Mouse (Mus musculus): ENCODE data around the gene Espn.

The Espn gene

DNA sequence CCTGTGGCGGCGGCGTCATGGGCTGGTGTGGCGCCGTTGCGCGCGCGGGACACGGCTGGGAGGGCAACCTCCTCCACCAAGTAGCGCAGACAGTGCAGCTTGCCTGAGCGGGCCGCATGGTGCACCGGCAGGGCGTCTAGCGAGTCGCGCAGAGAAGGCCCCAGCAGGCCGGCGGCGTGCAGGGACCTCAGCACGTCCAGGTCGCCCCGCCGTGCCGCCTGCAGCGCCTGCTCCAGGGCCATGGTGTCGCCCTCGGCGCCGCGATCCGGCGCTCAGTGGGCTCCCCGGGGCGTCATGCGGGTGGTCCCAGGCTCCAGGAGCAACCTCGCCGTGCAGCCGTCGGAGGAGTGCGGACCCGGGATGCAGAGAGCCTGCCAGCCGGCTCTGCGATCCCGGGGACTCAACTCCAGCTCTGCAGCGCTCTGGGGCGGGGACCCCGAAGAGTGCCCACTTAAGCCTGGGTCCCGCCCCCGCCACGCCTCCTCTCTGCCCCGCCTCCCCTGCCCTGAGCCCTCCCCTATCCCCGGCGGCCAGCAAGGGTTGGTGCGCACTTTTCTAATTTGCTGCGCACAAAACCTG, at the start of gene Espn:
Gene Espn, minus strand, starts transcription at position 406 of the 579 bp plus-strand sequence.
- DNase-seq (ENCODE audit: low spot score) = peak; percentile 85

GRCm38 (mm10) chr4:152201492-152201891, 49.3 kb upstream of the Espn start:
- no peak for DNase-seq (ENCODE audit: low spot score)

DNA sequence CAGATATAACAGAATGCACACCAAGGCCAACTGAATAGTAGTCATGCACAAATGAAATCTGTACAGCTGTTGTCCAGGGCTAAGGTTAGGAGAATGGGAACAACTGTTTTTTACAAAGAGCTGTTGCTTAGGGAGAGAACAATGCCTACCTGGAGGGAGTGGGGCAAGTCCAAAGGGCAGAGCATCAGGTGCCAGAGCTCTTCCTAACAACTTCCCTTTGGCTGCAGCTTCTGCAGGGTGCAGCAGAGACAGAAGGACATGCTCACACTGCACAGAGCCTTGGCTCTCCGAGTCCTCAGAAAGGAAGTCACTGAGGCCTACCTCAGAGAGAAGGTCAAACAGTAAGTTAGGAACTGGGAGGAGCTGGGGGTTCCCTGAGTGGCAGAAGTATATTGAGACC, 47.4 kb upstream of the Espn start:
- DNase-seq (ENCODE audit: low spot score) = no peak

GRCm38 (mm10) chr4:152197545-152197944, 45.4 kb upstream of the Espn start:
- no peak for DNase-seq (ENCODE audit: low spot score)

GRCm38 (mm10) chr4:152196276-152196675, 44.1 kb upstream of the Espn start:
- DNase-seq (ENCODE audit: low spot score) = no peak

DNA sequence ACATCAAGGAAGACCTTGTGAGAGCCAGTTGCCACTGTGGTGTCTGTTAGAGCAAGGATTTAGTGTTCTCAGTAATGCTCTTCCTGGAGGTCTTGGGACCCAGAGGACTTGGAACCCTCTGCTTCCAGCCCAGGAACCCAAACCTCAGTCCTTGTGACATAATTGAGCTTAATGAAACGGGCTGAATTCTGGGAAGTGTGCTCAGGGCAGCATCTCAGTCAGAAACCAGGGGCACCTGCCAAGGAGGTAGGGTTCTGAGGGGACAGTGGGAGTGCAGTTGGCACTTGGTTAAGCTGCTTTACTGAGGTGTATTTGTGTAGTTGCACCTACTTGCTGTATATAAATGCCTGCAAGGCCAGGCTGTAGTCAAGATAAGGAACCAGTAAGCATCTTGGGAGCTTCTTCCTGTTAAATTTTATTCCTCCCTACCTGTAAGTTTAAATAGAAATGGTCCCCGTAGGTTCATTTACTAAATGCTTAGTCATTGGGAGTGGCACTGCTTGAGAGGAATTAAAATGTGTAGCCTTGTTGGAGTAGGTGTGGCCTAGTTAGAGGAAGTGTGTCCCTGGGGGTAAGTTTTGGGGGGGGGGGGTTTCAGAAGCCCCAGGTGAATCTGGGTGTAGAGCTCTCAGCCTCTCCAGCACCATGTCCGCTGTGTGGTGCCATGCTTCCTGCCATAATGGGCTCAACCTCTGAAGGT, 42.5 kb upstream of the Espn start:
- no peak for DNase-seq (ENCODE audit: low spot score)

DNA sequence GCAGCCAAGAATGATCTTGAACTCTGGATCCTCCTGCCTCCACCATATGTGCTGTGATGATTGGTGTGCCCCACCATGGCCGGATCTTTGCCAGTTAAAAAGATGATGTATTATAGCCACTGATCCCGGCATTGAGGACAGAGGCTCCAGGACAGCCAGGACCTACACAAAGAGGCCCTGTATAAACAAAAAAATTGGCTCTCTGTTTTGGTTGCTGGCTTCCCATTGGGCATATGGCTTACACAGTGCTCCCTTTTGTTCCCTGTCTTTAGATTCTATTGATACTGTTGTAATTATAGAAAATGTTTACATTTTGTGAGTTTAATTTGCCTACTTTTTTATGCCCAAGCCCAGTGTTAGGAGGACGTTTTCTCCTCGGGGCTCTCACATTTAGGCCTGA, 40.4 kb upstream of the Espn start:
- no peak for DNase-seq (ENCODE audit: low spot score)

GRCm38 (mm10) chr4:152190701-152191100, 38.5 kb upstream of the Espn start:
- no peak for DNase-seq (ENCODE audit: low spot score)

DNA sequence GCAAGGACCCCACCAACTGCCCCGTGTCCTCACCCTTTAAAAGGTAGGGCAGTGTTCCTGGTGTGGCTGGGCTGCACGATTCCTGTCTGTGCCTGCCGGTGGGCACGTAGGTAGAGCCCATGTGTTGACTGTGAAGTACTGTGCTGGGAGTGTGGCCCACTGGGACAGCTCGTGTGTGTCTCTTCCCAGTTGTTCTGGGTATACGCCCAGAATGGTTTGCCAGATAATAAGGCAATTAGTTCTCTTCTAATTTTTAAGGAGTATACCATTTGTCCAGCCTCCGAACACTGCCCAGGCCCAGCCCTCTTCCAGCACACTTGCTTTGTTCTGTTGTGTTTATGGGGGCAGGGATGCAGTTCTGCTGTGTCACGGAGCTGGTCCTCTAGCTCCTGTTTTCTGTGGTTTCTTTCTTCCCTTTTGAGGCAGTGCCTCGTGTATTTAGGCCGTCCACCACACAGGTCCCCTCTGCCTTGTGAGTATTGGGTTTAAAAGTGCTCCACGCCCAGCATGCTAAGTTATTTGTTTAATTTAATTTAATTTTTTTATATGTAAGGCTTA, 38.0 kb upstream of the Espn start:
- no peak for DNase-seq (ENCODE audit: low spot score)

DNA sequence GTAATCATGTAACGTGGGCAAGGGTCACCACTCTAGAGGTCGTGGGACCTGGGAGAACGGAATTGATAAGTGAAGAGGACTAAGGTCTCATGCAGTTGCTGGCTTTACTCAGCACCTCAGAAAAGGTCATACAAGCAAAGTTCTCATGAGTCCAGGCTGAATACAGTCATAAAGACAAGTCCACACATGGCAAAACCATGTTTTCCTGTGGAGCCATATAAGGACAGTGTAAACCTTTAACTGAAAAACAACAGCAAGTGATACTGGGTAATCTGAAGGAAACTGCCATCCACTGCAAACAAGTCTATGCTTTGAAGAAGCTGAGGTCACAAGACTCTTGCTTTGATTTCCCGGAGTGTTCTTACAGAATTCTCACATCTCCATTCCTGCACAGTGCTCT, 37.5 kb upstream of the Espn start:
- no peak for DNase-seq (ENCODE audit: low spot score)

DNA sequence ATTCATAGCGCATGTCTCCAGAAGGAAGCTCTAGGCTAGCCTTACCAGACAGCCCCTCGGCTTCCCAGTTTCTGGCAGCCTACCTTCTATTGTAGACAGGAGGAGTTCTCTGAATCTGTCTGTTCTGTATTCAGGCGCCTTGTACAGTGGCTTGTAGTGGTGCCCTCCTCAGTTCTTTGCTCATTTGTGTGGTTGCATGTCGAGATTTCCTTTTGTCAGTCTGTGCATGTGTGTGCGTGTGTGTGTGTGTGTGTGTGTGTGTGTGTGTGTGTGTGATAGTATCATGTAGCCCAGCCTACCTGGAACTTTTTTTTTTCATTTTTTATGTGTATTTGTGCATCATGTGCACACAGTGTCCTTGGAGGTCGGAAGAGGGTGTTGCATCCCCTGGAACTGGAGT, 36.9 kb upstream of the Espn start:
- DNase-seq (ENCODE audit: low spot score) = no peak

DNA sequence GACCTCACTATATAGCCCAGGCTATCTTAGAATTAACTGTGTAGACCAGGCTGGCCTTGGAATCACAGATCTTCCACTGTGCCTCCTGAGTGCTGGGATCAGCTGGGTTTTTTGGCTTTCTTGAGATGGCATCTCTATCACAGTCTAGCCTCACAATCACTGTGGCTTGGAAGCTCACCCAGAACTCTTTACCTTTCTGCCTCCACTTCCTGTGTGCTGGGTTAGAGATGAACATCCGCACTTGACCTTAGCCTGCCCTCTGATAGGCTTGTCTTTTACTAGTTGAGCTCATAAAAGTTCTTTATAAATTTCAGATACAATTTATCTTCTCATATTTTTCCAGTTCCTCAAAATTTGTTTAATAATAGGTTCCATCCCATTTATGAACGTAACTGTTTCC, 36.5 kb upstream of the Espn start:
- DNase-seq (ENCODE audit: low spot score) = no peak

DNA sequence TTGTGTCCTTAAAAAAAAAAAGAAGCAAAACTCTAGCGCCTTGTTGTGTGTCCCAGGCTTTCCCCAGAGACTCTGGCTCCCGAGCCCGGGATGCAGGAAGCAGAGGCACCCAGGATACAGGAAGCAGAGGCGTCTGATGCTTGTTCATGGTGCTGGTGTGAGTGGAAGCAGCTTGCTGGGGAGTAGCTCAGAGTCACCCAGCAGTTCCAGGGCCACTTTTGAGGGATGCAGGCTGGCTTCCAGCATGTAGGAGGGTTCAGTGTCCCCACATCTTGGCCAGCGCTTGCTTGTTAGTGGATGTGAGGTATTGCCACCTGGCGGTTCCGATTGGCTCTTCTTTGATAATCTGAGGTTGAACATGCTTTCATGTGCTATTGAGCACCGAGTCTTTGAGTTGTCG, 35.0 kb upstream of the Espn start:
- no peak for DNase-seq (ENCODE audit: low spot score)

- DNase-seq (ENCODE audit: low spot score) = no peak
Measured at GRCm38 (mm10) chr4:152186205-152187082, 34.3 kb upstream of the Espn start.

- peak; percentile 71 for DNase-seq (ENCODE audit: low spot score)
Measured at GRCm38 (mm10) chr4:152185510-152186204, 33.5 kb upstream of the Espn start.

GRCm38 (mm10) chr4:152185137-152185509, 33.0 kb upstream of the Espn start:
- peak; percentile 55 for DNase-seq (ENCODE audit: low spot score)

GRCm38 (mm10) chr4:152184353-152185035, 32.3 kb upstream of the Espn start:
- DNase-seq (ENCODE audit: low spot score) = no peak

- DNase-seq (ENCODE audit: low spot score) = no peak
Measured at GRCm38 (mm10) chr4:152182205-152182604, 30.0 kb upstream of the Espn start.

DNA sequence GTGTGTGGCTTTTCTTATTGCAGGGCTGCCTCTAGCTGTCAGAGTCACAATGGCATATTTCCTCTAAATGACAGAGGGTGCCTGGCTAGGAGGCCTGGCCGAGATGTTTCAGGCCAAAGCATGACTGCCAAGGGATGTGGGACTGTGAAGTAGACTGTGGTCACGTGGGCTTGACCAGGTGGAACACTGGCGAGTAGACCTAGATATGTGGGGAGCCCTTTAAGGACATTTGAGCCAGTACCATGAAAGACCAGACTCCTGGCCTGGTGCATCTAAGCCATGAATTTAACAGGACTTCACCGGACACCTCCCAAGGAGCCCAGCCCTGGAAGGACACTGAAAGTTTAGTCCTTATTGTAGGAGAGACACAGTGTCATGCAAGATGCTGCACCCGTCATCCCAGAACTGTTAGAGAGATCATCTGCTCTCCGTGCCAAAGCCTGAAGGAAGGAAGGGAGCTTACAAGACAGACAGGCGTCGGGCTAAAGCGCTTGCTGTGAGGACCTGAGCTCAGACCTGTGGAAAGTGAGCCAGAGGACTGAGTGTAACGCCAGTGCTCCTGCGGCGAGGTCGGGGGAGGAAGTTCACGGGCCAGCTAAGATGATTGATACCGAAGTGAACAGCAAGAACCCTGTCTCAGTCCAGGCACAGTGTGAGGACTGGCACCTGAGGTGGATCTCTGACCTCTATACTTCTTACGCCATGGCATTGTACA, 27.9 kb upstream of the Espn start:
- no peak for DNase-seq (ENCODE audit: low spot score)

DNA sequence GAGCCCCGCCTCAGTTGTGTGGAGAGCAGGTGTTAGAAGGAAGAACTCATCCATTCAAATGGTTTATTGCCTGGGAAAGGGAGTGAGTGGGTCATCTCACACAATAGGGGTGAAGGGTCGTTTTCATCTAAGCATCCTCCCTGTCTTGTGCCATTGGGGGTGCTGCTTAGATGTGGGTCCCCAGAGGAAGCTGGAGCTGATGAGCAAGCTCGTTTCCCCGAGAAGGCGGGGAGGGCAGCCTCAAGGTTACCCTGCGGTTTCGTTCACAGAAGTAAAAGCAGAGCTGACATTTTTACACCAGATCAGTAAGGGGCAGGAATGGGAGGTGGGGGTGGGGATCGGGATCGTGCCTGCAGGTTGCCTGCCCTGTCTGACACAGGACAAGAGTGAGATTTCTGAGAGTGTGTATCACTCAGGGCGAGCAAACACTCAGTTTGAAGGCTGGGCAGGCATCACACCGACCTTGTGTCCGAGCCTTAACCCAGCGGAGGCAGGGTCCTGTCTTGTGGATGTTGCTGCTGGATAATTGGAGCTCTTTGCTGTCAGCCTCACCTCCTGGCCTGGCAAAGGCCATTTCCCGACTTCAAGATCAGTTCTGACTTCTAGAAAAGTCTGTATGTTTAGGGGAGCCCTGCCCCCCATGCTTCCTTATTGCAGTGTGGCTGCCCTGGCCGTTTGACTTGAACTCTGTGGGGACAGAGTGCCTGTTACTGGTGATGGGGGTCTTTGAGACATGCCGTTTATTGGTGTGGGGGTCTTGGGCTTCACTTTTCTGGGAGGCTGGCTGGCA, 26.9 kb upstream of the Espn start:
- no peak for DNase-seq (ENCODE audit: low spot score)
